Mouse (Mus musculus) CH12.LX (cell line): Measurements from ENCODE around the gene Stard13. TPM values are rescaled to one million over a fixed set of nuclear protein-coding genes. Genes with fewer than 3 reads are reported as not detected.
A peak's percentile ranks its signal among the peaks of the same experiment; 100 is the strongest.

ENCODE experiments used
- DNase-seq: peaks from one replicate; pipeline ENCODE4 v3.0.0-alpha.2; 2013; ENCODE audit errors: extremely low read depth
- H3K27ac ChIP-seq: 2 replicates; pipeline ENCODE4 v1.5.1; 2012; ENCODE audit warnings: low read depth, mild to moderate bottlenecking, control low read depth, moderate library complexity; ENCODE audit not compliant: insufficient read depth
- H3K27me3 ChIP-seq: replicated peaks from 2 replicates; pipeline ENCODE3; 2012; ENCODE audit warnings: inconsistent platforms
- H3K36me3 ChIP-seq, 2 experiments: replicated peaks in 1 of 2; 2 replicates each; pipeline versions ENCODE3 to v1.6.1; 2012; ENCODE audit warnings: inconsistent platforms in 1 of 2, low read length in 1 of 2, mild to moderate bottlenecking in 1 of 2, mixed read lengths in 1 of 2, moderate library complexity in 1 of 2; ENCODE audit not compliant: control insufficient read depth in 1 of 2, insufficient read depth in 1 of 2
- H3K4me1 ChIP-seq, 2 experiments: 2 replicates each; pipeline ENCODE4 v1.6.1; 2012; ENCODE audit warnings: inconsistent platforms in 1 of 2, moderate library complexity in 1 of 2; ENCODE audit not compliant: insufficient read depth in 2 of 2, control insufficient read depth in 1 of 2
- H3K4me2 ChIP-seq: 2 replicates; pipeline ENCODE4 v1.6.1; 2012; ENCODE audit warnings: low read depth, mild to moderate bottlenecking, control low read depth; ENCODE audit not compliant: poor library complexity, insufficient read depth, severe bottlenecking
- H3K4me3 ChIP-seq, 3 experiments: fragments of 150-350 bp in 1 of 3; sonication (generic) in 1 of 3; replicated peaks in 1 of 3; 2 replicates each; pipeline versions ENCODE3 to v1.5.1; 2011 to 2012; ENCODE audit warnings: low read depth in 2 of 3, low read length in 2 of 3, mild to moderate bottlenecking in 2 of 3, moderate library complexity in 2 of 3, control low read depth in 1 of 3, improper control_type of control experiment in 1 of 3, inconsistent platforms in 1 of 3, mixed read lengths in 1 of 3; ENCODE audit not compliant: poor library complexity in 1 of 3
- H3K79me2 ChIP-seq: replicated peaks from 2 replicates; pipeline ENCODE4 v1.6.1; 2012; ENCODE audit warnings: mild to moderate bottlenecking, moderate library complexity; ENCODE audit not compliant: control insufficient read depth, poor library complexity, insufficient read depth, severe bottlenecking; ENCODE audit errors: extremely low read depth
- H3K9ac ChIP-seq: 2 replicates; pipeline ENCODE4 v1.6.1; 2012; ENCODE audit warnings: low read depth, mild to moderate bottlenecking, control low read depth, moderate library complexity; ENCODE audit not compliant: insufficient read depth
- H3K9me3 ChIP-seq: replicated peaks from 2 replicates; pipeline ENCODE3; 2012; ENCODE audit warnings: low read length, inconsistent platforms, mixed read lengths
- BHLHE40 ChIP-seq: IDR thresholded peaks from 2 replicates; pipeline ENCODE4 v1.6.1; 2011; ENCODE audit warnings: mild to moderate bottlenecking, low read depth, low read length, improper control_type of control experiment
- CTCF ChIP-seq, 2 experiments: IDR thresholded peaks in 1 of 2; conservative IDR thresholded peaks in 1 of 2; 2 replicates each; pipeline ENCODE4 v1.5.1; 2011 to 2012; ENCODE audit warnings: low read depth in 2 of 2, low read length in 2 of 2, improper control_type of control experiment in 1 of 2, inconsistent platforms in 1 of 2, mild to moderate bottlenecking in 1 of 2, moderate library complexity in 1 of 2
- E2F4 ChIP-seq: IDR thresholded peaks from 2 replicates; pipeline ENCODE4 v1.6.1; 2011; ENCODE audit warnings: low read depth, low read length, improper control_type of control experiment; ENCODE audit not compliant: insufficient replicate concordance
- ETS1 ChIP-seq: conservative IDR thresholded peaks from 2 replicates; pipeline ENCODE4 v1.6.1; 2012; ENCODE audit warnings: low read depth, mild to moderate bottlenecking, inconsistent platforms, low read length, improper control_type of control experiment, moderate library complexity
- GABPA ChIP-seq: IDR thresholded peaks from 2 replicates; pipeline ENCODE4 v1.6.1; 2012; ENCODE audit warnings: low read depth, low read length, improper control_type of control experiment, inconsistent platforms; ENCODE audit not compliant: insufficient replicate concordance
- HCFC1 ChIP-seq: IDR thresholded peaks from 2 replicates; pipeline ENCODE4 v1.6.1; 2012; ENCODE audit warnings: low read depth, mild to moderate bottlenecking, inconsistent platforms, low read length, improper control_type of control experiment
- IRF4 ChIP-seq: IDR thresholded peaks from 2 replicates; pipeline ENCODE4 v1.6.1; 2014; ENCODE audit warnings: low read depth, mild to moderate bottlenecking, inconsistent platforms, low read length, improper control_type of control experiment
- JUN ChIP-seq: IDR thresholded peaks from 2 replicates; pipeline ENCODE4 v1.6.1; 2011; ENCODE audit warnings: low read depth, mild to moderate bottlenecking, low read length, improper control_type of control experiment, moderate library complexity; ENCODE audit not compliant: insufficient read depth
- KAT2A ChIP-seq: IDR thresholded peaks from 2 replicates; pipeline ENCODE4 v1.6.1; 2012; ENCODE audit warnings: low read length, improper control_type of control experiment, inconsistent platforms; ENCODE audit not compliant: insufficient replicate concordance
- MEF2A ChIP-seq: IDR thresholded peaks from 2 replicates; pipeline ENCODE4 v1.6.1; 2014; ENCODE audit warnings: low read depth, mild to moderate bottlenecking, inconsistent platforms, low read length, improper control_type of control experiment, borderline replicate concordance
- MXI1 ChIP-seq: IDR thresholded peaks from 2 replicates; pipeline ENCODE4 v1.6.1; 2011; ENCODE audit warnings: mild to moderate bottlenecking, low read depth, low read length, improper control_type of control experiment
- MYC ChIP-seq: IDR thresholded peaks from 2 replicates; pipeline ENCODE4 v1.6.1; 2011; ENCODE audit warnings: low read depth, mild to moderate bottlenecking, improper control_type of control experiment, low read length
- NRF1 ChIP-seq: IDR thresholded peaks from 2 replicates; pipeline ENCODE4 v1.6.1; 2014; ENCODE audit warnings: low read depth, mild to moderate bottlenecking, inconsistent platforms, low read length, improper control_type of control experiment, moderate library complexity
- PAX5 ChIP-seq: IDR thresholded peaks from 2 replicates; pipeline ENCODE4 v1.6.1; 2012; ENCODE audit warnings: low read length, inconsistent platforms, mixed read lengths
- RCOR1 ChIP-seq: conservative IDR thresholded peaks from 2 replicates; pipeline ENCODE4 v1.6.1; 2012; ENCODE audit warnings: low read depth, mild to moderate bottlenecking, inconsistent platforms, low read length, improper control_type of control experiment
- SMC3 ChIP-seq: IDR thresholded peaks from 2 replicates; pipeline ENCODE4 v1.6.1; 2011; ENCODE audit warnings: low read depth, low read length, improper control_type of control experiment
- ZC3H11A ChIP-seq: IDR thresholded peaks from 2 replicates; pipeline ENCODE4 v1.6.1; 2012; ENCODE audit warnings: low read depth, mild to moderate bottlenecking, inconsistent platforms, low read length, improper control_type of control experiment
- dilution Hi-C: fragments of 300-500 bp; cut with MboI; formaldehyde crosslinking; loops from 2 replicates; pipeline ENCODE4 v1.14.3; 2020; ENCODE audit warnings: low sequenced_read_pairs; ENCODE audit not compliant: extremely low pct_unique_long_range_greater_than_20kb, extremely low pct_ligation_motif_present
- in situ Hi-C: fragments of 300-500 bp; cut with MboI; formaldehyde crosslinking; loops from 3 replicates; pipeline ENCODE4 v1.14.3; 2019; ENCODE audit warnings: low sequenced_read_pairs, low pct_ligation_motif_present, low pct_unique_long_range_greater_than_20kb, mixed read lengths
- polyA plus RNA-seq: library from polyadenylated mRNA; unstranded; fragments of >175 nt; gene quantifications from 2 replicates; pipeline ENCODE4 v1.2.1, GENCODE M21; 2012; ENCODE audit warnings: low read depth; ENCODE audit not compliant: insufficient read length
- total RNA-seq, 2 experiments: library from RNA; depleted of rRNA; stranded (reverse); fragments of 300-350 nt in 1 of 2; fragments of >200 nt in 1 of 2; gene quantifications; 2 replicates each; pipeline ENCODE4 v1.2.3; 2012 to 2014

Stard13 gene
- total and polyA plus RNA-seq, 3 experiments = 33.5 to 154 (median 73.6) TPM

DNA sequence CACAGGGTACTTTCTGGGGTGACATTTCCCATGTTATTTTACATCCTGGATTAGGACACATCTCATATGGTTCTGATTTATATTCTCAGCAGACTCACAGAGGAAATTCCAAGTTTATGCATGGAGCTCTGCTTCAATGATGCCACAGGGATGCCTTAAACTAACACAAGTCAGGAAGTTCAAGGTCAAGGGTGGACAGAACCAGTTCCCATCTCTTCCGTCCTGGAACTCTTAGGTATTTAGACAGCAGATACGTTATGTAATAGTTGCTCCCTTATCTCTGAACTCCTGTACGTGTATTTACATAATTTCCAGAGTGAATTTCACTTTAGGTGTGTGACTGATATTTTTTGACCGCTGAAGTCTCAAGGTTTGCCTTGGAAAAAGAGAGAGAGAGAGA, 130.4 kb downstream of the Stard13 start:
- TF ChIP-seq HCFC1 (no peak), SMC3 (no peak), BHLHE40 (no peak), ETS1 (no peak), ZC3H11A (no peak), MEF2A (no peak), KAT2A (no peak)
- TF ChIP-seq, all 38 proteins: peak for 0
- dilution Hi-C loops = no loop called here
- Histone ChIP-seq H3K9me3 (peaks cover 2% of the 10 kb centered on the region), H3K27ac (peak overlapping the region; percentile 58; the same call in 1 of the 2 replicates), H3K27me3 (no peaks in the 10 kb centered on the region), H3K4me1 (peaks cover 8 to 44% of the 10 kb centered on the region in 2 experiments; a peak in 3 of 4 replicates), H3K36me3 (peaks cover 28 to 72% of the 10 kb centered on the region in 2 experiments), H3K79me2 (peaks cover 90% of the 10 kb centered on the region), H3K9ac (no peak overlapping the region), H3K4me3 (no peak overlapping the region), H3K4me2 (peak overlapping the region; percentile 23; the same call in 1 of the 2 replicates)
- in situ Hi-C loops = no loop called here
- no peak for DNase-seq

DNA sequence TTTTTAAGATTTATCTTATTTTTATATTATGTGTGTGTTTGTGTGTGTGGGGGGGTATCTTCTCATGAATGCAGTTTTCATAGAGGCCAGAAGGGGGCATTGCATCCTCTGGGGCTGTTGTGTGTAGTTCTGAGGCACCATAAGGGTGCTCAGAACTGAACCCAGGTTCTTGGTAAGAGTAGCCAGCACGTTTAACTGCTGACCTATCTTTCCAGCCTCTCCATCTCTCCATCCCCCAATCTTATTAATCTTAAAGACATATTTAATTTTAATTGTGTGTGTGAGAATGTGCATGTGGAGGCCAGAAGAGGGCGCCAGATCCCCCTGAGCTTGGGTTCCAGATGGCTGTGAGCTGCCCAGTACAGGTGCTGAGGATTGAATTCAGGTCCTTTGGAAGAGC, 131.4 kb downstream of the Stard13 start:
- peaks cover 91% of the 10 kb centered on the region for H3K79me2 ChIP-seq
- H3K27me3 ChIP-seq = no peaks in the 10 kb centered on the region
- in situ Hi-C loops = no loop called here
- peaks cover 2% of the 10 kb centered on the region for H3K9me3 ChIP-seq
- H3K9ac ChIP-seq = no peak overlapping the region
- peaks cover 8 to 51% of the 10 kb centered on the region in 2 experiments; a peak in 3 of 4 replicates for H3K4me1 ChIP-seq
- H3K4me3 ChIP-seq = no peak overlapping the region
- peak; percentile 42 for DNase-seq
- dilution Hi-C loops = no loop called here
- H3K27ac ChIP-seq = no peak overlapping the region
- H3K4me2 ChIP-seq = no peak overlapping the region
- TF ChIP-seq MXI1 (no peak), SMC3 (peak; percentile 21; the same call in 1 of the 2 replicates), CTCF (conservative IDR thresholded peaks at IDR 0.05 in 1 of 2, IDR thresholded peaks at IDR 0.05 in 1 of 2; ENCODE audit: low read depth in 2 of 2, low read length in 2 of 2) (peak; percentile 34 to 60; a peak in 3 of 4 replicates)
- H3K36me3 ChIP-seq = peaks cover 33 to 78% of the 10 kb centered on the region in 2 experiments

DNA sequence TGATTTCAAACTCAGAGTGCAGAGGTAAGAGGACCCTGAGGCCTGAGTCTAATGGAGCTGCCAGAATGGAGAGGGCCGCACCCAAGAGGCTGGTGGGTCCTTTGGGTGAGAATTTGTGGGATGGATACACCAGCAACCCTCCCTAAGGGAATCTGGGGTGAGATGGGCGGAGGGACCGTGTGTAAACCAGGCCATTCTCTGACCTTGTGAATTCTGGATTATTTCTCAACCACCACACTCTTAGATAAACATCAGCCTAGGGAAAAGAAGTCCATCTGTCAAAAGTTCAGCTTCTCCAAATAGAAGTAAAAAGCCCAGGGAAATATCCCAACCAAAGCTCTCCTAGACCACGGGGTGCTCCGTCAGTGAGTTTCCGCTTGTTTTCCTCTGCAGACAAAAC, 137.6 kb downstream of the Stard13 start:
- H3K4me2 ChIP-seq = no peak overlapping the region
- H3K27me3 ChIP-seq = no peaks in the 10 kb centered on the region
- peaks cover 90% of the 10 kb centered on the region for H3K79me2 ChIP-seq
- dilution Hi-C loops = no loop called here
- H3K36me3 ChIP-seq = peaks cover 61 to 95% of the 10 kb centered on the region in 2 experiments
- H3K4me3 ChIP-seq = no peak overlapping the region
- DNase-seq = no peak
- in situ Hi-C loops = no loop called here
- no peak overlapping the region for H3K27ac ChIP-seq
- H3K9ac ChIP-seq = no peak overlapping the region
- no peaks in the 10 kb centered on the region for H3K9me3 ChIP-seq
- TF ChIP-seq RCOR1 (no peak), IRF4 (no peak), PAX5 (no peak), GABPA (no peak), E2F4 (no peak), JUN (no peak), MXI1 (no peak), NRF1 (no peak), MYC (no peak)
- peaks cover 5 to 46% of the 10 kb centered on the region in 2 experiments for H3K4me1 ChIP-seq
